Mouse (Mus musculus) embryonic facial prominence, embryonic 11.5 days (tissue): ENCODE measurements around the gene Slc8a1. TPM values are rescaled to one million over a fixed set of nuclear protein-coding genes. Genes with fewer than 3 reads are reported as not detected.

Source experiments
- ATAC-seq: fragments of 200-750 bp; cut with Nextera tagmentation; replicated peaks from 2 replicates; pipeline ENCODE4 v1.8.0; 2017; ENCODE audit warnings: low read depth; ENCODE audit not compliant: insufficient number of reproducible peaks, low FRiP score, low TSS enrichment
- DNase-seq: peaks from one replicate; pipeline ENCODE4 v3.0.0-alpha.2; 2015; ENCODE audit warnings: low spot score
- H3K27ac ChIP-seq: fragments of 300-500 bp; sonication (generic); replicated peaks from 2 replicates; pipeline ENCODE4 v1.5.1; 2014; ENCODE audit warnings: mild to moderate bottlenecking, low read depth, low read length, control low read depth
- H3K27me3 ChIP-seq: fragments of 300-500 bp; sonication (generic); 2 replicates; pipeline ENCODE4 v1.6.1; 2014; ENCODE audit warnings: mild to moderate bottlenecking, low read length, moderate library complexity, mixed read lengths; ENCODE audit not compliant: control insufficient read depth, insufficient read depth
- H3K36me3 ChIP-seq: fragments of 300-500 bp; sonication (generic); replicated peaks from 2 replicates; pipeline ENCODE4 v1.6.1; 2014; ENCODE audit warnings: low read depth, mild to moderate bottlenecking, low read length, moderate library complexity, mixed read lengths; ENCODE audit not compliant: control insufficient read depth, insufficient read depth
- H3K4me1 ChIP-seq: fragments of 300-500 bp; sonication (generic); 2 replicates; pipeline ENCODE4 v1.6.1; 2014; ENCODE audit warnings: low read length, mixed read lengths; ENCODE audit not compliant: control insufficient read depth, insufficient read depth
- H3K4me2 ChIP-seq: fragments of 300-500 bp; sonication (generic); 2 replicates; pipeline ENCODE4 v1.6.1; 2014; ENCODE audit warnings: low read depth, mild to moderate bottlenecking, control low read depth, low read length, moderate library complexity
- H3K4me3 ChIP-seq: fragments of 300-500 bp; sonication (generic); 2 replicates; pipeline ENCODE4 v1.5.1; 2014; ENCODE audit warnings: low read depth, low read length, control low read depth
- H3K9ac ChIP-seq: fragments of 300-500 bp; sonication (generic); replicated peaks from 2 replicates; pipeline ENCODE4 v1.6.1; 2014; ENCODE audit warnings: mild to moderate bottlenecking, control low read depth, low read length
- H3K9me3 ChIP-seq: fragments of 300-500 bp; sonication (generic); replicated peaks from 2 replicates; pipeline ENCODE4 v1.6.1; 2016; ENCODE audit warnings: mild to moderate bottlenecking, low read length, inconsistent platforms, mixed read lengths; ENCODE audit not compliant: control insufficient read depth
- WGBS: fragments of 180-500 bp; shearing (Covaris S2); extraction: QIAGEN DNeasy Blood & Tissue Kit; methylation state at CpG from one replicate; pipeline ENCODE4 v1.1.7; 2014; 5-methylcytosine and 5-hydroxymethylcytosine counted together
- polyA plus RNA-seq: library from polyadenylated mRNA; unstranded; fragments of >200 nt; fragmentation: Nextera tagmentation; extraction: Ambion mirVana; gene quantifications from 2 replicates; pipeline ENCODE4 v1.2.1, GENCODE M21; 2014

The Slc8a1 gene
- polyA plus RNA-seq, 1 experiment from 2014 or later, result 3.1 TPM

DNA sequence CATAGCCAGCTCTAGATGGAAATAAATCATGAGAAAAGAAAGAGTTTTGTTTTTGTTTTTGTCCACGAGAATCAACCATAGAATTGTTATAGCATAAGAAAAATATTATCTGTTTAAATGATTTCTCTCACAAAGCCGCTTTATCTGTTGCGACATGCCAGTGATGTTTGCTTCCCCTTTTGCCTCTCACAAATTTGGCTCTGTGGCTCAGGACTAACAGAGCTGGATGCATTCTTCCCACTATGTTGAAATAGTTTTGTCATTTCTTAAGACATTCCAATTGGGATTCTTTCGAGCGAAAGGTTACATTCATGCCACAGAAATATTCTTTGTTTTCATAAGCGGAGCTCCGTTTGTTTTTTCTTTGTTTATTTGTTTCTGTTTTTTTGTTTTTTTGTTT is 359.7 kb downstream of the Slc8a1 start:
- Histone ChIP-seq H3K4me3 (no peak overlapping the region), H3K36me3 (no peaks in the 10 kb centered on the region), H3K9ac (no peak overlapping the region), H3K4me1 (no peaks in the 10 kb centered on the region), H3K4me2 (no peak overlapping the region), H3K27ac (no peak overlapping the region), H3K9me3 (no peaks in the 10 kb centered on the region), H3K27me3 (no peaks in the 10 kb centered on the region)
- ATAC-seq (no peak), DNase-seq (no peak)
- WGBS, result 80% methylated on average over 7 of the region's 7 CpGs

DNA sequence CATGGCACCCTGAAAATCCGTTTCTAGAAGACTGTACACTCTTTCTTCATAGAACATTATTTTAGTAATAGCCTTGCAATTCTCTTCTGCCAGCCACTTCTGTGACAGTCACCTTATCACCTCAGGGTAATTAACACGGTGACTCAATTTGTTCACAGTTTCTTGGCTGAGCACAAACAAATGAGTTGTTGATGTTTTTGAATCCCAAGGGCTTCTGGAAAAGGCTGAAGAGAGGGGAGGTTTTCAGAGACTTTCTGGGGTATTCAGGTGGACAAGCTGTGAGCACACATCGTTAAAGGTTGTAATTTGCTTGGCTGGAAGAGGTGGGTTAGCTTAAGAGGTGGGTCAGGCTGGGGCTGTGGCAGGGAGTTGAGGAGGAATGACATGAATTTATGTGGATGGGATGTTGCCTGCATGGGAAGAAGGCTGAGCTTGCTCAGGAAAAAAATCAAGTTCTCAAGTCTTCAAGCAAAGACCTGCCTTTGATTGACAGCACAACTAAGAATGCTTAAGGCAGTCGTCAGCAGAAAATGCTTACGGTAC is 360.3 kb downstream of the Slc8a1 start:
- 49% methylated on average over 5 of the region's 5 CpGs for WGBS
- H3K9ac ChIP-seq, result no peak overlapping the region
- H3K4me2 ChIP-seq, result no peak overlapping the region
- H3K9me3 ChIP-seq, result no peaks in the 10 kb centered on the region
- H3K27me3 ChIP-seq, result no peaks in the 10 kb centered on the region
- H3K4me1 ChIP-seq, result no peaks in the 10 kb centered on the region
- no peak overlapping the region for H3K27ac ChIP-seq
- H3K36me3 ChIP-seq, result no peaks in the 10 kb centered on the region
- DNase-seq, result no peak
- ATAC-seq, result no peak
- H3K4me3 ChIP-seq, result no peak overlapping the region

DNA sequence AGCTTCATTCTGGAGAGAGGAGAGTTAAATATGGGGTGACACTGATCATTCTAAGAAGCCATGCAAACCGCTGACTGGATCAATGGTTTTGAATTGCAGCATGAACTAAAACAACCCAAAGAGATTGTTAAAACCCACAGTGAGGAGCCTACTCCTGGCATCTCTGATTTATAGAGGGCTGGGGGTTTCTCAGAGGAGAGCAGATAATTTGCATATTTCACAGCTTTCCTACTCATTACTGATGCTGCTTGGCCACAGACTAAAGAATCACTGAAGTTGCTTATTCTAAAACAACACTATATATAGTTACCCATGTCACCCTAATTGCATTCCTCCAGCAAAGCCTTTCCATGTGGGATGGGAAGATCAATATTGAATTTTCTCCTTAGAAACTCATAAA is 361.0 kb downstream of the Slc8a1 start:
- WGBS, result 56% methylated on average over 1 of the region's 1 CpGs
- Histone ChIP-seq H3K27ac (no peak overlapping the region), H3K27me3 (no peaks in the 10 kb centered on the region), H3K4me2 (no peak overlapping the region), H3K9ac (no peak overlapping the region), H3K36me3 (no peaks in the 10 kb centered on the region), H3K4me1 (no peaks in the 10 kb centered on the region), H3K9me3 (no peaks in the 10 kb centered on the region), H3K4me3 (no peak overlapping the region)
- ATAC-seq (no peak), DNase-seq (no peak)

DNA sequence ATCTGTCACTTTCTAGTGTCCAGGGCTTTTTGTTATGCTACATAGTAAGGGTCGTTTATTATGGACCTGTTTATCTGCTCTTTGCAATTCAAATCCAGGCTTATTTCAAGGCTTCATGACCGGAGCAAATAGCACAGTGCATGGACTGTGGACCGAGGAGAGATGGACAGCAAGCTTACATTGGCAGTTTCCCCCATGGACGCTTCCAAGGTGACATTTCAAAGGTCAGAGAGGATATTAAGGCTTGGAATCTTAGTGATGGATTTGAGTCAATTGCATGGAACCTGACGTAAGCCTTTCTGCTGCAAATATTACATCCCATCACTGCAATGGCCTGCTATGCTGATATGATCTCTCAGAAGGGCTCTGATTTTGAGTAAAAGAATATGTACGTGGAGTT is 362.3 kb downstream of the Slc8a1 start:
- no peak overlapping the region for H3K27ac ChIP-seq
- H3K36me3 ChIP-seq, result no peaks in the 10 kb centered on the region
- WGBS, result 85% methylated on average over 6 of the region's 6 CpGs
- no peaks in the 10 kb centered on the region for H3K4me1 ChIP-seq
- DNase-seq, result no peak
- no peaks in the 10 kb centered on the region for H3K9me3 ChIP-seq
- H3K4me2 ChIP-seq, result no peak overlapping the region
- H3K9ac ChIP-seq, result no peak overlapping the region
- H3K27me3 ChIP-seq, result no peaks in the 10 kb centered on the region
- no peak overlapping the region for H3K4me3 ChIP-seq
- ATAC-seq, result no peak

DNA sequence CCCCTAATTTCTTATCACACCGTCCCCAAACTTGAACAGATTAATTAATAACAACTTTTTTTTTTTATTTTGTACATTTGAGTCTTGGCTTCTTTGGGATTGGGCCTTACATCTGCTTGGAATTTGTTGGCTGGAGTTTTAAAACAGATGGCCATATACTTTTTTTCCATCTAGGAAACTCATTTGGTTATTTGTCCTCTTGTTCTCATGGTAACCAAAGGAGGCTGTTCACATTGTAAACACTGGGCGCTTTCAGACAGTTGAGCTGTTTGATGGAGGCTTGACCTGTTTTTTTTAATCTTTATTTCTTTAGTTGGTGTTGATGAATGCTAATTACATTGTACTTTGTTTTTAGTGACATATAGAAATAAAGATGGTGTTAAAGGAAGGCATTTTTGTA is 369.1 kb downstream of the Slc8a1 start:
- H3K4me1 ChIP-seq, result no peaks in the 10 kb centered on the region
- H3K27ac ChIP-seq, result no peak overlapping the region
- no peak overlapping the region for H3K4me2 ChIP-seq
- 88% methylated on average over 2 of the region's 2 CpGs for WGBS
- H3K27me3 ChIP-seq, result no peaks in the 10 kb centered on the region
- no peaks in the 10 kb centered on the region for H3K9me3 ChIP-seq
- H3K9ac ChIP-seq, result no peak overlapping the region
- H3K36me3 ChIP-seq, result no peaks in the 10 kb centered on the region
- no peak overlapping the region for H3K4me3 ChIP-seq
- ATAC-seq (no peak), DNase-seq (no peak)

DNA sequence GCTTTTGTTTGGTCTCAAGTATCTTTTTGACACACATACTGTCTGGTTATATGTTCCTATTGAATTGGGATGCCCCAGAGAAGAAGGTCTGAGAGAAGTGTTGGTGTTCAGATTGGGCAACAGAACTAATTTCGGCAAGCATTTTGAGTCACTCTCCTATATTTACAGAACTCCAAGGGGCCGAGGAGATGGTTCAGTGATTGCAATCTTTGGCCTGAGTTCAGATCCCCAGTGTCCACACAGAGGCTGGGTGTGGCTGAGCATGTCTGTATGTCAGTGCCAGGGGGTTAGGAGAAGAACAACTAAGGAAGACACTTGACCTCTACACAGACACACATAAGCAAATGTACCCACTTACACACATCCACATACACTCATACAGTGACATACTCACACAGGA is 369.7 kb downstream of the Slc8a1 start:
- Histone ChIP-seq H3K9me3 (no peaks in the 10 kb centered on the region), H3K9ac (no peak overlapping the region), H3K4me2 (no peak overlapping the region), H3K27me3 (no peaks in the 10 kb centered on the region), H3K36me3 (no peaks in the 10 kb centered on the region), H3K4me1 (no peaks in the 10 kb centered on the region), H3K4me3 (no peak overlapping the region), H3K27ac (no peak overlapping the region)
- DNase-seq (no peak), ATAC-seq (no peak)
- 78% methylated on average over 2 of the region's 2 CpGs for WGBS

DNA sequence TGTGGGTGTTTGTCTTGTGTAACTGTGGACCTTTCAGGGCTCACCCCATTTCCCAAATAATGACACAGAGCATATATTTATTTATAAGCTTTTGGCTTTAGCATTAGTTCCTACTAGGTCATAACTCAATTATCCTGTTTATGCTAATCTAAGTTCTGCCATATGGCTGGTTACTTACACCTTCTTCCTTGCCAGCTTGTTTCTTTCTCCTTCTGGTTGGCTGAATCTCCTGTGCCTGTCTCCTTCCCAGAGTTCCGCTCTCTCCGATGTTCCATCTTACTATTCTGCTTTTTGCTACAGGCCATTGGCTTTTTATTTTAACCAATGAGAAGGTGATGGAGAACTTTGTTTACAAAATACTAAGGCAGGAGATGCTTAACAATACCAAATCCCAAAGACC is 374.8 kb downstream of the Slc8a1 start:
- 96% methylated on average over 2 of the region's 2 CpGs for WGBS
- H3K4me2 ChIP-seq, result no peak overlapping the region
- no peaks in the 10 kb centered on the region for H3K9me3 ChIP-seq
- ATAC-seq, result no peak
- no peak overlapping the region for H3K27ac ChIP-seq
- H3K36me3 ChIP-seq, result no peaks in the 10 kb centered on the region
- no peaks in the 10 kb centered on the region for H3K27me3 ChIP-seq
- H3K9ac ChIP-seq, result no peak overlapping the region
- H3K4me1 ChIP-seq, result no peaks in the 10 kb centered on the region
- no peak overlapping the region for H3K4me3 ChIP-seq
- no peak for DNase-seq

DNA sequence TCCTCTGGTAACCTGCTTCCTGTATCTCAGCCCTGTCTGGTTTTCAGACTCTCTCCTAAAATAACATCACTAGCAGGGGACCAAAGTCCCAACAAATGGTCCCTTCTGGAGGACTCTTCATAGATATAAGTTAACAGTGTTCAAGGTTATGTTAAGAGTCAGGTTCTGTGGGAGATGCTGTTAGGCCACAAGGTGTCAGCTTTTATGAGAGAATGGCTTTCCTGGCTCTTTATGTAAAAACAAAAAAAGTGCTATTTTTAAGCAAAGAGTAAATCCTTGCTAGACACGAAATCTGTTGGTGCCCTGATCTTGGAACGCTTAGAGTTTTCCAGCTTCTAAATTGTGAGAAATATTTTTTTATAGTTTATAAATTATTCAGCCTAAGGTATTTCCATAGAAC is 377.6 kb downstream of the Slc8a1 start:
- H3K27ac ChIP-seq, result no peak overlapping the region
- H3K27me3 ChIP-seq, result no peaks in the 10 kb centered on the region
- no peak overlapping the region for H3K4me3 ChIP-seq
- no peaks in the 10 kb centered on the region for H3K36me3 ChIP-seq
- no peak overlapping the region for H3K4me2 ChIP-seq
- no peak for DNase-seq
- no peaks in the 10 kb centered on the region for H3K9me3 ChIP-seq
- ATAC-seq, result no peak
- H3K9ac ChIP-seq, result no peak overlapping the region
- WGBS, result 82% methylated on average over 2 of the region's 2 CpGs
- H3K4me1 ChIP-seq, result no peaks in the 10 kb centered on the region
